Mouse (Mus musculus): ENCODE results near the gene Ltbp4.

Gene Ltbp4

GRCm38 (mm10) chr7:27355745-27356240, 18.3 kb upstream of the Ltbp4 start, which contains the start of gene Shkbp1:
Shkbp1 (minus strand) TSS chr7:27356019.
- DNase-seq (ENCODE audit: low spot score), result no peak

- no peak for DNase-seq (ENCODE audit: low spot score)
Observed at GRCm38 (mm10) chr7:27355261-27355660, 17.8 kb upstream of the Ltbp4 start.

GRCm38 (mm10) chr7:27354783-27355182, 17.3 kb upstream of the Ltbp4 start:
- DNase-seq (ENCODE audit: low spot score), result no peak

- no peak for DNase-seq (ENCODE audit: low spot score)
Observed at GRCm38 (mm10) chr7:27354144-27354543, 16.7 kb upstream of the Ltbp4 start.

- DNase-seq (ENCODE audit: low spot score), result no peak
Observed at GRCm38 (mm10) chr7:27345444-27345843, 8.0 kb upstream of the Ltbp4 start.

- no peak for DNase-seq (ENCODE audit: low spot score)
Observed at GRCm38 (mm10) chr7:27342595-27342994, 5.1 kb upstream of the Ltbp4 start.

- DNase-seq (ENCODE audit: low spot score), result no peak
Observed at GRCm38 (mm10) chr7:27339519-27339918, 2.0 kb upstream of the Ltbp4 start.

GRCm38 (mm10) chr7:27339114-27339513, 1.6 kb upstream of the Ltbp4 start:
- DNase-seq (ENCODE audit: low spot score), result no peak

GRCm38 (mm10) chr7:27335928-27336823, 1.3 kb downstream of the Ltbp4 start:
- peak; percentile 88 for DNase-seq (ENCODE audit: low spot score)

GRCm38 (mm10) chr7:27335011-27335720, 2.3 kb downstream of the Ltbp4 start:
- DNase-seq (ENCODE audit: low spot score), result no peak

GRCm38 (mm10) chr7:27334405-27334911, 3.0 kb downstream of the Ltbp4 start:
- DNase-seq (ENCODE audit: low spot score), result no peak

GRCm38 (mm10) chr7:27333316-27333941, 4.1 kb downstream of the Ltbp4 start:
- no peak for DNase-seq (ENCODE audit: low spot score)

GRCm38 (mm10) chr7:27332353-27333199, 4.9 kb downstream of the Ltbp4 start:
- no peak for DNase-seq (ENCODE audit: low spot score)

GRCm38 (mm10) chr7:27331854-27332253, 5.6 kb downstream of the Ltbp4 start:
- DNase-seq (ENCODE audit: low spot score), result no peak

GRCm38 (mm10) chr7:27331541-27331851, 6.0 kb downstream of the Ltbp4 start:
- DNase-seq (ENCODE audit: low spot score), result no peak

GRCm38 (mm10) chr7:27330709-27331540, 6.6 kb downstream of the Ltbp4 start:
- DNase-seq (ENCODE audit: low spot score), result no peak

- DNase-seq (ENCODE audit: low spot score), result no peak
Observed at GRCm38 (mm10) chr7:27329981-27330380, 7.5 kb downstream of the Ltbp4 start.

- DNase-seq (ENCODE audit: low spot score), result peak; percentile 71
Observed at GRCm38 (mm10) chr7:27329326-27329947, 8.1 kb downstream of the Ltbp4 start.

- no peak for DNase-seq (ENCODE audit: low spot score)
Observed at GRCm38 (mm10) chr7:27328648-27329047, 8.8 kb downstream of the Ltbp4 start.

- no peak for DNase-seq (ENCODE audit: low spot score)
Observed at GRCm38 (mm10) chr7:27328161-27328560, 9.3 kb downstream of the Ltbp4 start.

All from layer of hippocampus, adult 9-10 months (tissue).